Mouse (Mus musculus) ES-E14 (cell line): ENCODE results near the gene Gm21974.

Experiments used
- HCFC1 ChIP-seq: IDR thresholded peaks from 2 replicates; pipeline ENCODE4 v1.6.1; 2012; ENCODE audit warnings: low read length, inconsistent platforms, borderline replicate concordance; ENCODE audit not compliant: insufficient read depth
- MAFK ChIP-seq: IDR thresholded peaks from 2 replicates; pipeline ENCODE4 v1.6.1; 2014; ENCODE audit warnings: mild to moderate bottlenecking, low read depth, low read length, inconsistent platforms; ENCODE audit not compliant: insufficient read depth

DNA sequence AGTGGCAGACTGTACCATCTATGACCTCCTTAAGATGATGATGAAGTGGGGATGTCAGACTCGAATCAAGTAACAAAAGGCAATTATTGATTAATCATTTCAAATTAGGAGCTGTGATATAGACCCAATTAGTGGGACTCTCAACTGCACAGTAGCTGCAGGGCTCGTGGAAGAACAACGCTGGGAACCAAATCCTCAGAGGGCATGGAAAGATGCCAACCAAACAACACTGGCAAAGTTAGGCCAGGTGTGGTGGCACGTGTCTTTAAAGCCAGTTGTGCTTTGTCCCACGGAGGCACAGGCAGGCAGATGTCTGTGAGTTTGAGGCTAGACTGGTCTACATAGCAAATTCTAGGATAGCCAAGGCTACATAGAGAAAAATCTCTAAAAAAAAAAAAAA, 35.4 kb upstream of the Gm21974 start:
- no peak for TF ChIP-seq MAFK
- TF ChIP-seq HCFC1, result no peak
